Mouse (Mus musculus) thymus, adult 2 months (tissue): ENCODE measurements around the gene Xbp1.

Experiments used
- CTCF ChIP-seq: fragments of 200-500 bp; IDR thresholded peaks from 2 replicates; pipeline ENCODE4 v1.5.1; 2012; ENCODE audit warnings: mild to moderate bottlenecking, control low read depth, low read length, moderate library complexity, borderline replicate concordance; ENCODE audit not compliant: control insufficient read depth, poor library complexity, insufficient read depth; ENCODE audit errors: extremely low read depth
- POLR2A ChIP-seq: fragments of 200-500 bp; IDR thresholded peaks from 2 replicates; pipeline ENCODE4 v1.6.1; 2012; ENCODE audit warnings: mild to moderate bottlenecking, low read length, control low read depth, moderate library complexity; ENCODE audit not compliant: control insufficient read depth, poor library complexity, insufficient read depth; ENCODE audit errors: extremely low read depth

- TF ChIP-seq POLR2A: no peak
- no peak for TF ChIP-seq CTCF
Observed at GRCm38 (mm10) chr11:5525418-5525817, 5.0 kb downstream of the Xbp1 start.
